Mouse (Mus musculus) hindbrain, embryonic 16.5 days (tissue): ENCODE measurements around the gene Gm20924. TPM values are rescaled to one million over a fixed set of nuclear protein-coding genes. Genes with fewer than 3 reads are reported as not detected.
"Not testable (repeated sequence)": the region's sequence is repeated elsewhere in the genome, so short reads cannot be mapped to it uniquely, and the experiment has no call there.

ENCODE experiments used
- ATAC-seq: fragments of 200-750 bp; cut with Nextera tagmentation; 2 replicates; pipeline ENCODE4 v1.8.0; 2017; ENCODE audit warnings: moderate TSS enrichment, moderate library complexity
- H3K27ac ChIP-seq: fragments of 300-500 bp; sonication (generic); 2 replicates; pipeline ENCODE4 v1.5.1; 2014; ENCODE audit warnings: low read depth, mild to moderate bottlenecking, control low read depth, low read length, moderate library complexity
- H3K27me3 ChIP-seq: fragments of 300-500 bp; sonication (generic); replicated peaks from 2 replicates; pipeline ENCODE4 v1.6.1; 2014; ENCODE audit warnings: low read length; ENCODE audit not compliant: control insufficient read depth, insufficient read depth
- H3K36me3 ChIP-seq: fragments of 300-500 bp; sonication (generic); 2 replicates; pipeline ENCODE4 v1.6.1; 2014; ENCODE audit warnings: mild to moderate bottlenecking, low read length, moderate library complexity, mixed read lengths; ENCODE audit not compliant: control insufficient read depth, insufficient read depth
- H3K4me1 ChIP-seq: fragments of 300-500 bp; sonication (generic); 2 replicates; pipeline ENCODE4 v1.6.1; 2014; ENCODE audit warnings: low read depth, low read length; ENCODE audit not compliant: control insufficient read depth, insufficient read depth
- H3K4me2 ChIP-seq: fragments of 300-500 bp; sonication (generic); 2 replicates; pipeline ENCODE4 v1.6.1; 2014; ENCODE audit warnings: mild to moderate bottlenecking, low read length, control low read depth, moderate library complexity
- H3K4me3 ChIP-seq: fragments of 300-500 bp; sonication (generic); 2 replicates; pipeline ENCODE4 v1.5.1; 2014; ENCODE audit warnings: mild to moderate bottlenecking, low read length, control low read depth, moderate library complexity
- H3K9ac ChIP-seq: fragments of 300-500 bp; sonication (generic); 2 replicates; pipeline ENCODE4 v1.6.1; 2014; ENCODE audit warnings: low read depth, mild to moderate bottlenecking, control low read depth, low read length, moderate library complexity
- H3K9me3 ChIP-seq: fragments of 300-500 bp; sonication (generic); 2 replicates; pipeline ENCODE4 v1.6.1; 2014; ENCODE audit warnings: mild to moderate bottlenecking, low read length, moderate library complexity; ENCODE audit not compliant: control insufficient read depth
- WGBS: fragments of 180-500 bp; shearing (Covaris S2); extraction: QIAGEN DNeasy Blood & Tissue Kit; methylation state at CpG from one replicate; pipeline ENCODE4 v1.1.7; 2014; 5-methylcytosine and 5-hydroxymethylcytosine counted together
- polyA plus RNA-seq: library from polyadenylated mRNA; unstranded; fragments of >200 nt; fragmentation: Nextera tagmentation; extraction: Ambion mirVana; gene quantifications from 2 replicates; pipeline ENCODE4 v1.2.1, GENCODE M21; 2015

The Gm20924 gene
- not detected in 2 replicates for polyA plus RNA-seq

DNA sequence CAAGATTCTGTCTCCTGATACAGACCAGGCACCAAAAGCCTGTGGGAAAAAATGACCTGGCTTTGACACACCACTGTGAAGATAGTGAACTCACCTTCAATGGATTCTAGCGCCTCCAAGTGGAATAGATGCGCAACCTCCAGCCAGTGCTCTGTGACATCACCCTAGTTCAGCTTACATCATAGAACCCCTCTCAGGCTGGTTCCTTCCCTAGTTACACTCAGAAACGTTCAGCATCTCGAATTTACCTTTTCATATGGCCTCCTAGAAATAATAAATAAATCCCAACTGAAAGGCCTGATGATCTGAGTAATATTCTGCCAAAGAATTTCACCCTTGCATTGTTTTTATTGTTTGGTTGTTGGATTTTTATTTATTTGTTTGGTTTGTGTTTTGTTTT is at the start of gene Gm20924:
Gene Gm20924, minus strand, starts transcription at position 101 of the 400 bp plus-strand sequence.
- H3K27ac ChIP-seq, H3K4me1 ChIP-seq, ATAC-seq, H3K36me3 ChIP-seq, H3K27me3 ChIP-seq, H3K9ac ChIP-seq, H3K4me3 ChIP-seq, H3K4me2 ChIP-seq, H3K9me3 ChIP-seq: not testable (repeated sequence)
- WGBS, result no CpG with 5 or more reads among the region's 4 CpGs

Other genes with a start within 250 kb of the Gm20924 start
- gene Gm20736, start 170.2 kb upstream of the Gm20924 start, polyA plus RNA-seq, result not detected in 2 replicates